Mouse (Mus musculus): ENCODE measurements around the gene Aicda. TPM values are rescaled to one million over a fixed set of nuclear protein-coding genes. Genes with fewer than 3 reads are reported as not detected.

Aicda gene
- total RNA-seq, 2 experiments from 2014 or later = not detected

GRCm38 (mm10) chr6:122598014-122598413 lies 44.4 kb downstream of the Aicda start:
- no peak for TF ChIP-seq CTCF (conservative IDR thresholded peaks at IDR 0.05)
- Histone ChIP-seq H3K27ac (no peak overlapping the region), H3K4me3 (no peak overlapping the region)
- no peak for DNase-seq (ENCODE audit: low spot score in 2 of 2)

GRCm38 (mm10) chr6:122598436-122598835 lies 44.8 kb downstream of the Aicda start:
- TF ChIP-seq CTCF (conservative IDR thresholded peaks at IDR 0.05) = no peak
- H3K27ac ChIP-seq = no peak overlapping the region
- DNase-seq (ENCODE audit: low spot score in 2 of 2) = no peak
- no peak overlapping the region for H3K4me3 ChIP-seq

DNA sequence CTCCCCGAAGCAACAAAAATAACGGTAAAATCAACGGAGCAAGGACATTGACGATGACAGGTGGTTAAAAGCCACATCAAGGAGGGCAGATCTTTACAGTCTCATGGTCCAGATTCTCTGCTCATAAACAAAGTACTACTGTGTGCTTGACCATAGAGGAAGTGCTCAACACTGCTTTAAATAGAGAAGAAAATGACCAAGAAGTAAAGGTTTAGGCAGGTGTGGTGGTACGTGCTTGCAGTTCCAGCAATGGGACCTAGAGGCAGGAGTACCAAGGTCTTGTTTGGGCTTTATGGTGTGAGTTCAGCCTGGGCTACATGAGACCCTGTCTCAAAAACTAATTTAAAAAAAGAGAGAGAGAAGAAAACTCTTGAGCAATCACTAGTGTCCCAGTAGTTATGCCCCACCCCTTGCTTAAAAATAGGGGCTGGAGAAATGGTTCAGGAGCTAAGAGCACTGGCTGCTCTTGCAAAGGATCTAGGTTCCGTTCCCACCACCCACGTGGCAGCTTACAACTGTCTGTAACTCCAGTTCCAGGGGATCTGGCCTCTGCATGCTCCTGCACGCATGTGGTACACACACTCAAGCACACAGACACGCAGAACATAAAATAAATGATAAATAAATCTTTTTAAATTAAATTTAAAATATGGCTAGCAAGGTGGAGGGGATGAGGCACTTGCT lies 45.6 kb downstream of the Aicda start:
- Histone ChIP-seq H3K27ac (no peak overlapping the region), H3K4me3 (no peak overlapping the region)
- no peak for DNase-seq (ENCODE audit: low spot score in 2 of 2)
- no peak for TF ChIP-seq CTCF (conservative IDR thresholded peaks at IDR 0.05)

DNA sequence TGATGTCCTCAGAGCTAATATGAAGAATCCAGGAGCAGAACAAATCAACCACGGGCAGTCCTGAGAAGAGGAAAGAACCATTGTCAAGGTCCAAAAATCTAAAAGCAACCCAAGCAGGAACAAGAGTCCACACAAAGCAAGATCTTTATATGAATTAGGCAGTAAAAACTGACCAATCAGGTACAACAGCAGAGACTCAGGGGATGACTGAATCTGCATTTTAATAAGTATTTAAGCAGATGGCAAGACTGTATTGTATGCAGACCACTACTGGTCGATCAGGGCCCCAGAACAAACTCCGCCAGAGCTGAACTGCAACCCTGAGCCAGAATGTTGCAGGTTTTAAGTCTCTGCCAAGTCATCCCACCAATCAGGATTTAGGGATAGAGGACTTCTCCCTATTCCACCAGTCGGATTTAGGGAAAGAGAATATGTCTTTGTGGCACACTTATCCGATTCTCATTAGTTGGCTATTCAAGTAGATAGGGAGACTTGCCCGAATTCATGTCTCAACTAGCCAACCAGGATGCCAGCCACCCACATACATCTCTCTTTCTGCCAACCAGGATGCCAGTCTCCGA lies 46.6 kb downstream of the Aicda start:
- Histone ChIP-seq H3K27ac (no peak overlapping the region), H3K4me3 (no peak overlapping the region)
- no peak for DNase-seq (ENCODE audit: low spot score in 2 of 2)
- no peak for TF ChIP-seq CTCF (conservative IDR thresholded peaks at IDR 0.05)

- no peak for DNase-seq (ENCODE audit: low spot score in 2 of 2)
Observed at GRCm38 (mm10) chr6:122601031-122601430, 47.4 kb downstream of the Aicda start.

GRCm38 (mm10) chr6:122601615-122602014 lies 48.0 kb downstream of the Aicda start:
- peak overlapping the region; percentile 55 for H3K4me3 ChIP-seq
- H3K27ac ChIP-seq = peak overlapping the region; percentile 77; the same call in 1 of the 2 replicates
- no peak for DNase-seq (ENCODE audit: low spot score in 2 of 2)
- TF ChIP-seq CTCF (conservative IDR thresholded peaks at IDR 0.05) = no peak

More at GRCm38 (mm10) chr6:122601031-122601430, 47.4 kb downstream of the Aicda start:
- Histone ChIP-seq H3K4me3 (no peak overlapping the region), H3K27ac (no peak overlapping the region)
- no peak for TF ChIP-seq CTCF (conservative IDR thresholded peaks at IDR 0.05)

DNA sequence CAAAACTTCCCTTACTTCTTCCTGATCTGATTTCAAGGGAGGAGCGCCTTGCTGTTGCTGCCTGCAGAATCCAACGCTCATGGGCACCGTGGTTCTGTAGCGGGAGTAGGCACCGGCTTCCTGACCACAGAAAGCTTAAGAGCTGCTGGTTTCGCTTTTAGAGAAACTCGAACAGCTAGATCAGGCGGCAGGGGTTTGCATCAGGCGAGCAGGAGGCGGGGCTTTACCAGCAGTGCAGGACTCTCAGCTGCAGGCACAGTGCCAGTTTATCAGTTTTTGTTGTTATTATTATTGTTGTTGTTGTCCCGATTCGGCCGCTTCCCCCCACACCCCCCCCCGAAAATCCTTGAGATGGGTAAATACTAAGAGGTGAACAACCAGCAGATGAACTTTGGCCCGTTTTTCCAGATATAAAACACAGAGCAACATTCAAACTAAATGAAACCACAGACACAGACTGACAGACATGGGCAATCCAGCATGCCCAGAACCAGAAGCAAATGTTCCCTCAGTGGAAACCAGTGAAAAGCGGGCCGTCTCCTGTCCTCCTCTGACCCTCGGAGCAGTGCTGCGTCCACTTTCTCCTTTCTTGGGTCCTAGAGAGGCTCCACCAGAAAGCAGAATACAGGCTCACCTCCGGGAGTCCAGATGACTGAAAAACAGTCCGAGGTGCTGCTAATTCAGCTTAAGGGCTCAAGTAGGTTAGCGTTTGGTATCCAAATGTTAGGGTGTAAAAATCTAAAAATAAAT lies 48.8 kb downstream of the Aicda start, which contains the start of gene Apobec1:
TSS of gene Apobec1 (minus strand) at position 203 of the 750 bp plus-strand sequence.
- Histone ChIP-seq H3K4me3 (peak within 1 kb of the TSS; percentile 55), H3K27ac (peak within 1 kb of the TSS; percentile 77)
- TF ChIP-seq CTCF (conservative IDR thresholded peaks at IDR 0.05) = no peak
- peak; percentile 16 to 17 for DNase-seq (ENCODE audit: low spot score in 2 of 2)

- TF ChIP-seq CTCF (conservative IDR thresholded peaks at IDR 0.05) = no peak
- H3K4me3 ChIP-seq = peak overlapping the region; percentile 55
- no peak for DNase-seq (ENCODE audit: low spot score in 2 of 2)
- peak overlapping the region; percentile 77 for H3K27ac ChIP-seq
Observed at GRCm38 (mm10) chr6:122602992-122603322, 49.4 kb downstream of the Aicda start.

DNA sequence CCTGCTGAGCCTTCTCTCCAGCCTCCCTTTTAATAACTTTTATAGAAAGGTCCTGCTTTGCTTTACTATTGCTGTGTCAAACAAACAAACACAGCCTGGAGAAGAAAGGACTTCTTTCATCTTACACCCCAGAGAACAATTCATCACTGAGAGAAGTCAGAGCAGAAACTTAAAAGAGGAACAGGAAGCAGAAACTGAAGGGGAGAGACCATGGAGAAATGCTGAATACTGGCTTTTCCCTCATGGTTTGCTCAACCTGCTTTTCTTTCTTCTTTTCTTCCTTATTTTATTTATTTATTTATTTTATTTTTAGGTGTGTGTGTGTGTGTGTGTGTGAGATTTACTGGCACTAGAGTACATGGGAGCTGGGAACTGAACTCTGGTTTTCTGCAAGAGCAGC lies 50.7 kb downstream of the Aicda start:
- no peak overlapping the region for H3K4me3 ChIP-seq
- no peak for DNase-seq (ENCODE audit: low spot score in 2 of 2)
- TF ChIP-seq CTCF (conservative IDR thresholded peaks at IDR 0.05) = no peak
- no peak overlapping the region for H3K27ac ChIP-seq

DNA sequence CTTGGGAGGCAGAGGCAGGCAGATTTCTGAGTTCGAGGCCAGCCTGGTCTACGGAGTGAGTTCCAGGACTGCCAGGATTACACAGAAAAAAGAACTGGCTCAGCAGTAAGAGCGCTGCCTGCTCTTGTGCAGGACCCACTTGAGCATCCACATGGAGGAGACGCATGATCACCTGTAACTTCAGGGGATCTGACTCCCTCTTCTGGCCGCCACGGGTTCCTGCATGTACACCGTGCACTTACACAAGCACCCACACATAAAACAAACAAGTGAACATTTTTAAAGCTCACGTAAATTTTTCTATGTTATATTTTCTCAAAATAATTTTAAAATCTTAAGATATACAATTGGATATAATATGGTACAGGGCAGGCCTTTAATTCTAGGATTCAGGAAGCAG lies 51.9 kb downstream of the Aicda start:
- Histone ChIP-seq H3K4me3 (no peak overlapping the region), H3K27ac (no peak overlapping the region)
- peak; percentile 43 for TF ChIP-seq CTCF (conservative IDR thresholded peaks at IDR 0.05)
- no peak for DNase-seq (ENCODE audit: low spot score in 2 of 2)

GRCm38 (mm10) chr6:122606661-122607060 lies 53.1 kb downstream of the Aicda start:
- Histone ChIP-seq H3K4me3 (no peak overlapping the region), H3K27ac (no peak overlapping the region)
- no peak for DNase-seq (ENCODE audit: low spot score in 2 of 2)
- TF ChIP-seq CTCF (conservative IDR thresholded peaks at IDR 0.05) = no peak

- Histone ChIP-seq H3K4me3 (no peak overlapping the region), H3K27ac (no peak overlapping the region)
- no peak for TF ChIP-seq CTCF (conservative IDR thresholded peaks at IDR 0.05)
- no peak for DNase-seq (ENCODE audit: low spot score in 2 of 2)
Observed at GRCm38 (mm10) chr6:122607700-122608099, 54.1 kb downstream of the Aicda start.

Measured in layer of hippocampus, adult 2 months (tissue).